Mouse (Mus musculus) CH12.LX (cell line): ENCODE results near the gene Klk8. TPM values are rescaled to one million over a fixed set of nuclear protein-coding genes. Genes with fewer than 3 reads are reported as not detected.

Experiments
- DNase-seq: peaks from one replicate; pipeline ENCODE4 v3.0.0-alpha.2; 2013; ENCODE audit errors: extremely low read depth
- H3K27ac ChIP-seq: 2 replicates; pipeline ENCODE4 v1.5.1; 2012; ENCODE audit warnings: low read depth, mild to moderate bottlenecking, control low read depth, moderate library complexity; ENCODE audit not compliant: insufficient read depth
- H3K27me3 ChIP-seq: replicated peaks from 2 replicates; pipeline ENCODE3; 2012; ENCODE audit warnings: inconsistent platforms
- H3K36me3 ChIP-seq, 2 experiments: replicated peaks in 1 of 2; 2 replicates each; pipeline versions ENCODE3 to v1.6.1; 2012; ENCODE audit warnings: inconsistent platforms in 1 of 2, low read length in 1 of 2, mild to moderate bottlenecking in 1 of 2, mixed read lengths in 1 of 2, moderate library complexity in 1 of 2; ENCODE audit not compliant: control insufficient read depth in 1 of 2, insufficient read depth in 1 of 2
- H3K4me1 ChIP-seq, 2 experiments: 2 replicates each; pipeline ENCODE4 v1.6.1; 2012; ENCODE audit warnings: inconsistent platforms in 1 of 2, moderate library complexity in 1 of 2; ENCODE audit not compliant: insufficient read depth in 2 of 2, control insufficient read depth in 1 of 2
- H3K4me2 ChIP-seq: 2 replicates; pipeline ENCODE4 v1.6.1; 2012; ENCODE audit warnings: low read depth, mild to moderate bottlenecking, control low read depth; ENCODE audit not compliant: poor library complexity, insufficient read depth, severe bottlenecking
- H3K4me3 ChIP-seq, 3 experiments: fragments of 150-350 bp in 1 of 3; sonication (generic) in 1 of 3; replicated peaks in 1 of 3; 2 replicates each; pipeline versions ENCODE3 to v1.5.1; 2011 to 2012; ENCODE audit warnings: low read depth in 2 of 3, low read length in 2 of 3, mild to moderate bottlenecking in 2 of 3, moderate library complexity in 2 of 3, control low read depth in 1 of 3, improper control_type of control experiment in 1 of 3, inconsistent platforms in 1 of 3, mixed read lengths in 1 of 3; ENCODE audit not compliant: poor library complexity in 1 of 3
- H3K79me2 ChIP-seq: replicated peaks from 2 replicates; pipeline ENCODE4 v1.6.1; 2012; ENCODE audit warnings: mild to moderate bottlenecking, moderate library complexity; ENCODE audit not compliant: control insufficient read depth, poor library complexity, insufficient read depth, severe bottlenecking; ENCODE audit errors: extremely low read depth
- H3K9ac ChIP-seq: 2 replicates; pipeline ENCODE4 v1.6.1; 2012; ENCODE audit warnings: low read depth, mild to moderate bottlenecking, control low read depth, moderate library complexity; ENCODE audit not compliant: insufficient read depth
- H3K9me3 ChIP-seq: replicated peaks from 2 replicates; pipeline ENCODE3; 2012; ENCODE audit warnings: low read length, inconsistent platforms, mixed read lengths
- CHD1 ChIP-seq: IDR thresholded peaks from 2 replicates; pipeline ENCODE4 v1.6.1; 2012; ENCODE audit warnings: low read depth, low read length, improper control_type of control experiment, inconsistent platforms
- CHD2 ChIP-seq: IDR thresholded peaks from 2 replicates; pipeline ENCODE4 v1.6.1; 2011; ENCODE audit warnings: low read length, improper control_type of control experiment
- CTCF ChIP-seq, 2 experiments: IDR thresholded peaks in 1 of 2; conservative IDR thresholded peaks in 1 of 2; 2 replicates each; pipeline ENCODE4 v1.5.1; 2011 to 2012; ENCODE audit warnings: low read depth in 2 of 2, low read length in 2 of 2, improper control_type of control experiment in 1 of 2, inconsistent platforms in 1 of 2, mild to moderate bottlenecking in 1 of 2, moderate library complexity in 1 of 2
- HCFC1 ChIP-seq: IDR thresholded peaks from 2 replicates; pipeline ENCODE4 v1.6.1; 2012; ENCODE audit warnings: low read depth, mild to moderate bottlenecking, inconsistent platforms, low read length, improper control_type of control experiment
- JUN ChIP-seq: IDR thresholded peaks from 2 replicates; pipeline ENCODE4 v1.6.1; 2011; ENCODE audit warnings: low read depth, mild to moderate bottlenecking, low read length, improper control_type of control experiment, moderate library complexity; ENCODE audit not compliant: insufficient read depth
- KAT2A ChIP-seq: IDR thresholded peaks from 2 replicates; pipeline ENCODE4 v1.6.1; 2012; ENCODE audit warnings: low read length, improper control_type of control experiment, inconsistent platforms; ENCODE audit not compliant: insufficient replicate concordance
- MAX ChIP-seq: IDR thresholded peaks from 2 replicates; pipeline ENCODE4 v1.6.1; 2011; ENCODE audit warnings: low read length, improper control_type of control experiment
- MEF2A ChIP-seq: IDR thresholded peaks from 2 replicates; pipeline ENCODE4 v1.6.1; 2014; ENCODE audit warnings: low read depth, mild to moderate bottlenecking, inconsistent platforms, low read length, improper control_type of control experiment, borderline replicate concordance
- MXI1 ChIP-seq: IDR thresholded peaks from 2 replicates; pipeline ENCODE4 v1.6.1; 2011; ENCODE audit warnings: mild to moderate bottlenecking, low read depth, low read length, improper control_type of control experiment
- NELFE ChIP-seq: IDR thresholded peaks from 2 replicates; pipeline ENCODE4 v1.6.1; 2011; ENCODE audit warnings: low read depth, low read length, improper control_type of control experiment
- NRF1 ChIP-seq: IDR thresholded peaks from 2 replicates; pipeline ENCODE4 v1.6.1; 2014; ENCODE audit warnings: low read depth, mild to moderate bottlenecking, inconsistent platforms, low read length, improper control_type of control experiment, moderate library complexity
- POLR2A ChIP-seq: IDR thresholded peaks from 2 replicates; pipeline ENCODE4 v1.6.1; 2011; ENCODE audit warnings: low read depth, mild to moderate bottlenecking, improper control_type of control experiment, low read length
- RAD21 ChIP-seq: IDR thresholded peaks from 2 replicates; pipeline ENCODE4 v1.6.1; 2011; ENCODE audit warnings: low read depth, mild to moderate bottlenecking, low read length, improper control_type of control experiment, moderate library complexity
- SMC3 ChIP-seq: IDR thresholded peaks from 2 replicates; pipeline ENCODE4 v1.6.1; 2011; ENCODE audit warnings: low read depth, low read length, improper control_type of control experiment
- TBP ChIP-seq: conservative IDR thresholded peaks from 2 replicates; pipeline ENCODE4 v1.6.1; 2011; ENCODE audit warnings: low read depth, low read length, improper control_type of control experiment
- TCF12 ChIP-seq: IDR thresholded peaks from 2 replicates; pipeline ENCODE4 v1.6.1; 2014; ENCODE audit warnings: low read depth, mild to moderate bottlenecking, inconsistent platforms, low read length, improper control_type of control experiment
- UBTF ChIP-seq: IDR thresholded peaks from 2 replicates; pipeline ENCODE4 v1.6.1; 2012; ENCODE audit warnings: low read depth, mild to moderate bottlenecking, inconsistent platforms, low read length, improper control_type of control experiment, moderate library complexity
- ZMIZ1 ChIP-seq: IDR thresholded peaks from 2 replicates; pipeline ENCODE4 v1.6.1; 2012; ENCODE audit warnings: low read depth, mild to moderate bottlenecking, inconsistent platforms, low read length, improper control_type of control experiment
- dilution Hi-C: fragments of 300-500 bp; cut with MboI; formaldehyde crosslinking; loops from 2 replicates; pipeline ENCODE4 v1.14.3; 2020; ENCODE audit warnings: low sequenced_read_pairs; ENCODE audit not compliant: extremely low pct_unique_long_range_greater_than_20kb, extremely low pct_ligation_motif_present
- in situ Hi-C: fragments of 300-500 bp; cut with MboI; formaldehyde crosslinking; loops from 3 replicates; pipeline ENCODE4 v1.14.3; 2019; ENCODE audit warnings: low sequenced_read_pairs, low pct_ligation_motif_present, low pct_unique_long_range_greater_than_20kb, mixed read lengths
- polyA plus RNA-seq: library from polyadenylated mRNA; unstranded; fragments of >175 nt; gene quantifications from 2 replicates; pipeline ENCODE4 v1.2.1, GENCODE M21; 2012; ENCODE audit warnings: low read depth; ENCODE audit not compliant: insufficient read length
- total RNA-seq, 2 experiments: library from RNA; depleted of rRNA; stranded (reverse); fragments of 300-350 nt in 1 of 2; fragments of >200 nt in 1 of 2; gene quantifications; 2 replicates each; pipeline ENCODE4 v1.2.3; 2012 to 2014

The Klk8 gene
- total and polyA plus RNA-seq, 3 experiments = 5.3 to 51.2 (median 5.5) TPM

GRCm38 (mm10) chr7:43774802-43775201, 22.6 kb upstream of the Klk8 start:
- TF ChIP-seq SMC3 = no peak
- no peak for TF ChIP-seq TBP
- TF ChIP-seq POLR2A = no peak
- no peak for TF ChIP-seq MXI1
- no peak for TF ChIP-seq HCFC1
- TF ChIP-seq KAT2A = no peak
- no peak for TF ChIP-seq CHD1
- TF ChIP-seq NELFE = no peak
- no peak for TF ChIP-seq RAD21
- H3K27me3 ChIP-seq = peaks cover 86% of the 10 kb centered on the region
- H3K4me3 ChIP-seq = no peak overlapping the region
- no peaks in the 10 kb centered on the region for H3K4me1 ChIP-seq
- H3K9ac ChIP-seq = no peak overlapping the region
- H3K4me2 ChIP-seq = no peak overlapping the region
- H3K79me2 ChIP-seq = no peaks in the 10 kb centered on the region
- no peaks in the 10 kb centered on the region for H3K36me3 ChIP-seq
- dilution Hi-C loops (no loop called here), in situ Hi-C loops (loop anchor here (25.0 kb wide), 1 partner anchor 288 kb away; the partner anchor contains the start of gene Iglon5)
- no peaks in the 10 kb centered on the region for H3K9me3 ChIP-seq
- DNase-seq = no peak
- H3K27ac ChIP-seq = no peak overlapping the region

DNA sequence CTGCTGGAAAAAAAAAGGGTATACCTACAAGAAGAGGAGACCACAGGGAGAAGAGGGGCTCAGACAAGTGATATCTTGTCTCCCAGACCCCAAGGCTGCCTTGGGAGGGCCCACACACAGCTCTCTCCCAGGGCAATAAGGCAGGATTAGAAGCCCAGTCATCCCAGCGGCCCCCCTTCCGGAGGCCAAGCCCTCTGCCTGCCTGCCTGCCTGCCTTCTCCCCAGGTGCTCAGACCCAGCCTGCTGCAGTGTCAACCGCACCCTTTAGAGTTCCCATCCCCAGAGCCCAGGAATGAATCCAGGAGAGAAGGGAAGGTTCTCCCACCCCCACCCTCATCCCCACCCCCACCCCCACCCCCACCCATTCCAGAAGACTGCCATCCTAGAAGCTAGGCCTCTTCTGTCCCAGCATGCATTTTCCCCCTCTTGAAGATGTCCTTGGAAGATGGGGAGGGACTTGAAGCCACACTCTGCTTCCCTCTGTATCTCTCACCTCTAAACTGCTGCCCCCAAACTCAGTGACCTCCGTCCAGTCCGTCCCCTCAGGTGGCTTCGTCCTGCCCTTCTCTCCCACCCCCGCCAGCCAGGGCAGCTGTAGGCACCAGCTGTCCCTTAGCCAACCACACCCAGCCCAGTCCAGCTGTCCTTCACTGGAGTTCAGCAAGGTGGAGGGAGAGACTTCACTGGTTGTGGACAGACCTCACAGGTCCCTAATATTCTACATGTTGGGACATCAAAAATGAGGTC, 21.9 kb upstream of the Klk8 start:
- no peak overlapping the region for H3K4me2 ChIP-seq
- no peaks in the 10 kb centered on the region for H3K9me3 ChIP-seq
- no peaks in the 10 kb centered on the region for H3K79me2 ChIP-seq
- H3K27me3 ChIP-seq = peaks cover 88% of the 10 kb centered on the region
- H3K9ac ChIP-seq = no peak overlapping the region
- H3K27ac ChIP-seq = no peak overlapping the region
- in situ Hi-C loops (loop anchor here (25.0 kb wide), 1 partner anchor 288 kb away; the partner anchor contains the start of gene Iglon5), dilution Hi-C loops (no loop called here)
- H3K4me1 ChIP-seq = no peaks in the 10 kb centered on the region
- H3K36me3 ChIP-seq = no peaks in the 10 kb centered on the region
- DNase-seq = no peak
- TF ChIP-seq ZMIZ1 (no peak), JUN (no peak), CHD2 (no peak), UBTF (no peak), NRF1 (no peak), CTCF (conservative IDR thresholded peaks at IDR 0.05 in 1 of 2, IDR thresholded peaks at IDR 0.05 in 1 of 2; ENCODE audit: low read depth in 2 of 2, low read length in 2 of 2) (no peak), TCF12 (no peak), MEF2A (no peak), MAX (no peak)
- H3K4me3 ChIP-seq = no peak overlapping the region
